Mouse (Mus musculus): ENCODE results near the gene Slc51a. TPM values are rescaled to one million over a fixed set of nuclear protein-coding genes. Genes with fewer than 3 reads are reported as not detected.

Slc51a gene
- polyA plus RNA-seq (2015; fragmentation: Illumina TruSeq; extraction: RNeasy Lipid Tissue Mini Kit (QIAGEN cat#74804); ENCODE audit: insufficient read depth, low read depth, low replicate concordance) = not detected

GRCm38 (mm10) chr16:32487234-32488111 is at the start of gene Slc51a:
TSS of gene Slc51a (minus strand) at chr16:32487879.

GRCm38 (mm10) chr16:32495965-32496364 is 8.3 kb upstream of the Slc51a start, which contains the start of gene Zdhhc19:
TSS of gene Zdhhc19 (plus strand) at chr16:32496265.

GRCm38 (mm10) chr16:32430474-32431046 is 57.1 kb downstream of the Slc51a start, which contains the start of gene Pcyt1a:
TSS of gene Pcyt1a (plus strand) at chr16:32430921.

Other genes starting within 250 kb of the Slc51a start
- gene Fbxo45, start 240.7 kb downstream of the Slc51a start, polyA plus RNA-seq (2015; fragmentation: Illumina TruSeq; extraction: RNeasy Lipid Tissue Mini Kit (QIAGEN cat#74804); ENCODE audit: insufficient read depth, low read depth, low replicate concordance) = 2.3 TPM
- 2.8 TPM for gene Wdr53, start 240.7 kb downstream of the Slc51a start, polyA plus RNA-seq (2015; fragmentation: Illumina TruSeq; extraction: RNeasy Lipid Tissue Mini Kit (QIAGEN cat#74804); ENCODE audit: insufficient read depth, low read depth, low replicate concordance)
- not detected for gene Smco1, start 216.4 kb downstream of the Slc51a start, polyA plus RNA-seq (2015; fragmentation: Illumina TruSeq; extraction: RNeasy Lipid Tissue Mini Kit (QIAGEN cat#74804); ENCODE audit: insufficient read depth, low read depth, low replicate concordance)
- gene Rnf168, start 210.4 kb downstream of the Slc51a start, polyA plus RNA-seq (2015; fragmentation: Illumina TruSeq; extraction: RNeasy Lipid Tissue Mini Kit (QIAGEN cat#74804); ENCODE audit: insufficient read depth, low read depth, low replicate concordance) = 3.5 TPM
- 2.9 TPM for gene Ubxn7, start 155.6 kb downstream of the Slc51a start, polyA plus RNA-seq (2015; fragmentation: Illumina TruSeq; extraction: RNeasy Lipid Tissue Mini Kit (QIAGEN cat#74804); ENCODE audit: insufficient read depth, low read depth, low replicate concordance)
- gene Tm4sf19, start 87.4 kb downstream of the Slc51a start, polyA plus RNA-seq (2015; fragmentation: Illumina TruSeq; extraction: RNeasy Lipid Tissue Mini Kit (QIAGEN cat#74804); ENCODE audit: insufficient read depth, low read depth, low replicate concordance) = not detected
- gene Tctex1d2, start 68.2 kb downstream of the Slc51a start, polyA plus RNA-seq (2015; fragmentation: Illumina TruSeq; extraction: RNeasy Lipid Tissue Mini Kit (QIAGEN cat#74804); ENCODE audit: insufficient read depth, low read depth, low replicate concordance) = 2.8 TPM
- gene Pcyt1a, start 57.0 kb downstream of the Slc51a start, polyA plus RNA-seq (2015; fragmentation: Illumina TruSeq; extraction: RNeasy Lipid Tissue Mini Kit (QIAGEN cat#74804); ENCODE audit: insufficient read depth, low read depth, low replicate concordance) = 6.3 TPM
- gene Zdhhc19, start 8.4 kb upstream of the Slc51a start, polyA plus RNA-seq (2015; fragmentation: Illumina TruSeq; extraction: RNeasy Lipid Tissue Mini Kit (QIAGEN cat#74804); ENCODE audit: insufficient read depth, low read depth, low replicate concordance) = not detected
- gene Tfrc, start 121.0 kb upstream of the Slc51a start, polyA plus RNA-seq (2015; fragmentation: Illumina TruSeq; extraction: RNeasy Lipid Tissue Mini Kit (QIAGEN cat#74804); ENCODE audit: insufficient read depth, low read depth, low replicate concordance) = 8.4 TPM
- 15.7 TPM for gene Tnk2, start 156.0 kb upstream of the Slc51a start, polyA plus RNA-seq (2015; fragmentation: Illumina TruSeq; extraction: RNeasy Lipid Tissue Mini Kit (QIAGEN cat#74804); ENCODE audit: insufficient read depth, low read depth, low replicate concordance)
- gene Muc4, start 248.0 kb upstream of the Slc51a start, polyA plus RNA-seq (2015; fragmentation: Illumina TruSeq; extraction: RNeasy Lipid Tissue Mini Kit (QIAGEN cat#74804); ENCODE audit: insufficient read depth, low read depth, low replicate concordance) = 3.4 TPM

All from pancreas, adult 10 weeks (tissue).